Mouse (Mus musculus) megakaryocyte, embryonic 14.5 days (primary cell): Measurements from ENCODE around the gene Nr1h4.

Source experiments
- FLI1 ChIP-seq: IDR thresholded peaks from 2 replicates; pipeline ENCODE4 v1.6.1; 2012; ENCODE audit warnings: low read length, inconsistent platforms, mixed read lengths
- GATA1 ChIP-seq: IDR thresholded peaks from 3 replicates; pipeline ENCODE4 v1.6.1; 2012; ENCODE audit warnings: mixed read lengths, low read length, inconsistent platforms, borderline replicate concordance

- TF ChIP-seq FLI1, result no peak
- TF ChIP-seq GATA1, result no peak
These were observed 24.8 kb downstream of the Nr1h4 start for GRCm38 (mm10) chr10:89508567-89508966.
